Mouse (Mus musculus) lung, postnatal 0 days (tissue): Measurements from ENCODE around the gene Tbata.

ENCODE experiments used
- CTCF ChIP-seq: IDR thresholded peaks from 2 replicates; pipeline ENCODE4 v1.5.1; 2016; ENCODE audit warnings: antibody characterized with exemption, mild to moderate bottlenecking
- EP300 ChIP-seq: IDR thresholded peaks from 2 replicates; pipeline ENCODE4 v1.6.1; 2016; ENCODE audit warnings: antibody characterized with exemption, mild to moderate bottlenecking, control low read depth

- TF ChIP-seq CTCF = no peak
- no peak for TF ChIP-seq EP300
Observed at GRCm38 (mm10) chr10:61162366-61162765, 9.4 kb upstream of the Tbata start.
